Mouse (Mus musculus): ENCODE results near the gene Mtmr6.

Gene Mtmr6

GRCm38 (mm10) chr14:60264990-60265876, at the start of gene Mtmr6:
Gene Mtmr6 (plus strand): TSS chr14:60265228.
- peak; percentile 94 for DNase-seq (ENCODE audit: low spot score)

GRCm38 (mm10) chr14:60216125-60216524, 48.9 kb upstream of the Mtmr6 start:
- no peak for DNase-seq (ENCODE audit: low spot score)

DNA sequence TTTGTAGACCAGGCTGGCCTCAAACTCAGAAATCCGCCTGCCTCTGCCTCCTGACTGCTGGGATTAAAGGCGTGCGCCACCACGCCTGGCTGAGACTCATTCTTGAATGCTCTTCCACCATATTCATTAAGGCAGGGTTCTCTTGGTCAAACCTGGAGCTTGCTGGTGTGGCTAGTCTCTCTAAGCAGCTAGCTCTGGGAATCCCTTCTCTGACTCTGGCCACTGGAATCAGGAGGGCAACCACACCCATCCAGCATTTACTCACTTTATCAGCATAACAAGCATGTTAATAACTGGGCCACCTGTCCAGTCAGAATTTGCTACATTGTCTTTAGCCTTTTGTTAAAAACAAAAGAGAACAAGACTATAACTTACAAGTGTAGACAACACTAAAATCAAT, 47.4 kb upstream of the Mtmr6 start:
- no peak for DNase-seq (ENCODE audit: low spot score)

GRCm38 (mm10) chr14:60219886-60220285, 45.1 kb upstream of the Mtmr6 start:
- DNase-seq (ENCODE audit: low spot score): no peak

DNA sequence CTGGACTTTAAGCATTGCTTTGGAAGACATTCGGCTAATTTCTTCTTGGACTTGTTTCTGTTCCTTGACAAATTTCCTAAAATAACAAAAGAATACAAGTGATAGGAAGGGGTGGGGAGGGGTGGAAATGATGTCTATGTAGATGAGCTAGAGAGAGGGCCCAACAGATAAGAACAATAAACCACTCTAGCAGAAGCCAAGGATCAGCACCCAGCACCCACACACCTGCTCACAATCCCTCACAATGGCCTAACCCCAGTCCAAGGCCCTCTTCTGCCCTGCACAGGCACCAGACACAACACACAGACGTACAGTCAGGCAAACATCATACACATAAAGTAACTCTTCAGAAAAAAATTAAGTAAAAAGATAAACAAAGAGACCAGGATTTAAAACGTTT, 26.5 kb upstream of the Mtmr6 start:
- DNase-seq (ENCODE audit: low spot score): no peak

GRCm38 (mm10) chr14:60250366-60250765, 14.7 kb upstream of the Mtmr6 start:
- no peak for DNase-seq (ENCODE audit: low spot score)

GRCm38 (mm10) chr14:60250879-60251278, 14.1 kb upstream of the Mtmr6 start:
- DNase-seq (ENCODE audit: low spot score): no peak

GRCm38 (mm10) chr14:60251281-60252003, 13.6 kb upstream of the Mtmr6 start, which contains the start of the genes Nupl1 and Gm49336:
Gene Nupl1 (minus strand): TSS chr14:60251431.
Gene Gm49336 (minus strand): TSS chr14:60251507.
- peak; percentile 99 for DNase-seq (ENCODE audit: low spot score)

DNA sequence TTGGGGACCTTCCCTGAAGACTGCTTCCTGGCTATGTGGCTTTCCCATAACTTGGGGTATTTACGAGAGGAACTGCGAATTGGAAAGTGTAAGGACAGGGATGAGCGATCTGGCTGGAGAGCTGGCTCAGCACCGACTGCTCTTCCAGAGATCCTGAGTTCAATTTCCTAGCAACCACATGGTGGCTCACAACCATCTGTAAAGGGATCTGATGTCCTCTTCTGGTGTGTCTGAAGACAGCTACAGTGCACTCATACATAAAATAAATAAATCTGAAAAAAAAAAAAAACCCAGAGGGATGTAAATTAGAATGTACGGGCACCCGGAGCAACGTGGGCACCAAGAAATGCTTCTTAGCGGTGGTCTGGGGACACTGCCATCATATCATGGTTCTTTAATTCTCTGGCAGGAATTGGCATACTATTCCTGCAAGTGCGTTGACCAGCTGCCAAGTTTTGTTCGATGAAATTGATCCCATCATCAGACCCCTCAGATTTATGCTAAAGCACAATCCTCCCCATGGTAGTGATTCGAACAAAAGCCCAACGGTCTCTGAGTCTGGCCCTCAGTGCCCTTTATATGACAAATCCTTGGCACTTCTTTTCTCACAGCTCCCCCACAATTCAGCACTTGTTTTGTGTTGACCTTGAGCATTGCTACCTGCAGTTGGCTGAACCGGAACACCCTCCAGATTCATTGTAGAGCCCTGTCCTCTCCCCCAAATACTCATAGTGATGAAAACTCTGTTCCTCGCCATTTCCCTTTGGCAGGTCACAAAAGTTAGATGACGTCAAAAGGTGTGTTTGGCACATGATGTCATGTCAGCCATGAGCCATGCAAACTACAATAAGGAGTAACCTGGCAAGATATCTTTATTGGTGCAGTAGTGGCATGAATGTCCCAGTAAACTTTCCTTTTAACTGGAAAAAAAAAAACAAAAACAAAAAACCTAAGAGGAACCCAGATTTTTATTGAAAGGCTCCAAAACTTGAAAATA, 12.7 kb upstream of the Mtmr6 start:
- peak; percentile 23 for DNase-seq (ENCODE audit: low spot score)

- DNase-seq (ENCODE audit: low spot score): no peak
These were observed 11.6 kb upstream of the Mtmr6 start for GRCm38 (mm10) chr14:60253466-60253865.

GRCm38 (mm10) chr14:60254774-60255173, 10.3 kb upstream of the Mtmr6 start:
- DNase-seq (ENCODE audit: low spot score): no peak

DNA sequence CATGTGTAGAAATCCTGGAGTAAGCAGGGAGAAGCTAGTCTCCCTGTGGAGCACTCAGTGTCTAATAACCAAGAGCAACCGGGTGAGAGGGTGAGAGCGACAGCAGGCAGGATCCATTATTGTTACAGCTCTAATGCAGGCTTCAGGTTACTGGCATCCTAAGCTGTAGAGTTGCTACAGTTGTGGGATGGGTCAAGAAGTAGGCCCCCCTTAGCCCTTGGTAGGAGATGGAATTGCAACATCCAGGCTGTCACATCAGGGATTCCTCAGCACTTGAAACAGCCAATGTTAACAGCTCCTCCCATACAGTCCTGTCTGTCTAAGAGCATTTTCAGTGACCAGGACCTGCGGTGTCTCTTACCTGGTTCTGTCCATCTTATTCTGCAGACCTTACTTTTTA, 8.7 kb upstream of the Mtmr6 start:
- DNase-seq (ENCODE audit: low spot score): no peak

DNA sequence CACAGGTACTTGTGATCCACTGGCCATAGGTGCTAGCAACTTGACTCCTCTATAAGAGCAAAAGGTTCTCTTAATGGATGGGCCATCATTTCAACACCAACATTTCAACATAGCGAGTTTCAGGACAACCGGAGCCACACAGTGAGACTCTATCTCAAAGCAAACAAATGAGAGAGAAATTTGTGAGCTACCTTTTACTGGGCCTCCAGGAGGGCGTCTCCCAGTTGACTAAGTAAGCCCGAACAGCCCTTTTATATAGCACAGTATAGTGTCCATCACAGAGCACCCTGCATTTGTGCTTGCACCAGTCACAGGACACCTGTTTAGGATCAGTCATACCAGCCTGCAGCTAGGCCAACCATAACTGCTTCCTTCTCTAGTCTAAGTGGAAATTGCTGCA, 7.9 kb upstream of the Mtmr6 start:
- DNase-seq (ENCODE audit: low spot score): no peak

- DNase-seq (ENCODE audit: low spot score): no peak
These were observed 7.2 kb upstream of the Mtmr6 start for GRCm38 (mm10) chr14:60257851-60258250.

GRCm38 (mm10) chr14:60262316-60262715, 2.7 kb upstream of the Mtmr6 start:
- no peak for DNase-seq (ENCODE audit: low spot score)

DNA sequence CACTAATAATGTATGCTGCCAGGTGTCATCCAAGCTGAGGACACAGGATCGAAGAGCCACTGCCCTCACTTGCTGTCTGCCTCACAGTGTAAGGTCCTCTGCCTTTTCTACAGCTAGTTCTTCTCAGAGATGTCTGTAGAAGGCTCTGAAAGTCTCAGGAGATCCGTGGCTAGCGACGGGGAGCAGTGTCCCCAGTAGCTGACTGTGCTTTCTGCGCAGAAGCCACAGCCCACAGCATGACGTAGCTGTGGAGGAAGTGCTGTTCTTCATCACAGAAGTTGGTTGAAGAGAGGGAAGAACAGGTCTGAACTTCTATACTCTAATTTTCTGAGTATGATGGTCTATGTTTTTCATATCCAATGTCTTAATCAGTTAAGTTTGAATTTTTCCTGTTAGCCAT, 4.3 kb downstream of the Mtmr6 start:
- no peak for DNase-seq (ENCODE audit: low spot score)

- DNase-seq (ENCODE audit: low spot score): no peak
These were observed 8.3 kb downstream of the Mtmr6 start for GRCm38 (mm10) chr14:60273346-60273745.

- no peak for DNase-seq (ENCODE audit: low spot score)
These were observed 10.6 kb downstream of the Mtmr6 start for GRCm38 (mm10) chr14:60275301-60276276.

DNA sequence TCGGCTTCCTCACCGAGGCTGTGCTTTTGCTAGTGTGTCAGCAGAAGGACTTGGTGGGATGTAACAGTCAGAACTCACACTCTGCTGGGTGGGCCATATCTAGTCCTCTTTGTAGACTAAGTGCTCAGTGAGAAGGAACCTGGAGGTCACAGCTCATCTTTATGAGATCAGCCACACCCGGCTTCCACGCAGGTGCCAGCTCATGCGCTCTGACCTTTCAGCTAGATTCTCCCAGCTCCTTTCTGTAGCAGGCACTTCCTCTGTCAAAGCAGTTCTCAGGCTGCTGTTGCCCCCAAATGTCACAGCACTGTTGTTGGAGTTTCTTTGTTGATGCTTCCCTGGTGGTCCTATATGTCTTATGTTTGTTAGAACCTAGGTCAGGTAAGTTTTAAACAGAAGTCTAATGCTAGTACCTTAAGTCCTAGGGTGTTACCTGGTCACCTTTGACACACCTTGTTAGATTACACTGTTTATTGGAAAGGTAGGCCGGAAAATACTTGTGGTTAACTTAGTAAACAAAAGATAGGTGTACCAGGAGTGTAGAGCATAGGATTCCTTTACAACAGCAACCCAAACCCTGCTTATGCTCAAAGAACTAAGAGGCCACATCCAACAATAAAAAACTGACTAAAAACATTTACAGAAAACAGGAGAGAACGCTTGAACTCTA, 21.3 kb downstream of the Mtmr6 start:
- no peak for DNase-seq (ENCODE audit: low spot score)

DNA sequence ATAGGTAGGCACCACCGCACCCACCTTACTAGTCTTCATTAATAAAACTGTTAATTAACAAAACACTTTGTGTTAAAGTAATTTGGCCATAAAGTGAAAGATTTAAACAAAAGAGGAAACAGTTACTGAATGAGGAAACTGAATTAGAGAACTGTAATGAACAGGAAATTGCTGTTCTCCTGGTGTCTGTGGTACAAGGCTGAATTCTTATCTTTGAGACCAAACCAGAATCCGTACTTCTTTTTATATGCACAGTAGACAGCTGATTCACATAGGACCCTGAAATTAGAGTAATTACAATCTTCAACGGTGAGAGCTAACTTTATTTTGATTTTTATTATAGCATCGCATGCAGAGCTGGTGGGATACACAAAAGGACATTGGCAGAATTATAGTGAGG, 25.3 kb downstream of the Mtmr6 start:
- no peak for DNase-seq (ENCODE audit: low spot score)

Measured in testis, postnatal 14 days (tissue).